Mouse (Mus musculus) C2C12 (cell line): Measurements from ENCODE around the gene Gtpbp1.

Source experiments
- CTCF ChIP-seq: IDR thresholded peaks from one replicate; pipeline ENCODE4 v1.5.1; 2011; ENCODE audit not compliant: control insufficient read depth, insufficient read depth, insufficient read length
- FOSL1 ChIP-seq: IDR thresholded peaks from one replicate; pipeline ENCODE4 v1.8.0; 2011; ENCODE audit warnings: mild to moderate bottlenecking, low read length; ENCODE audit not compliant: poor library complexity, insufficient read depth, severe bottlenecking
- MAX ChIP-seq: IDR thresholded peaks from one replicate; pipeline ENCODE4 v1.6.1; 2011; ENCODE audit warnings: mild to moderate bottlenecking, control low read depth
- MYOG ChIP-seq: IDR thresholded peaks from one replicate; pipeline ENCODE4 v1.6.1; 2011; ENCODE audit not compliant: control insufficient read depth, insufficient read length; ENCODE audit errors: extremely low read depth
- USF1 ChIP-seq: IDR thresholded peaks from one replicate; pipeline ENCODE4 v1.6.1; 2011; ENCODE audit warnings: low read depth, mild to moderate bottlenecking, control low read depth, moderate library complexity

DNA sequence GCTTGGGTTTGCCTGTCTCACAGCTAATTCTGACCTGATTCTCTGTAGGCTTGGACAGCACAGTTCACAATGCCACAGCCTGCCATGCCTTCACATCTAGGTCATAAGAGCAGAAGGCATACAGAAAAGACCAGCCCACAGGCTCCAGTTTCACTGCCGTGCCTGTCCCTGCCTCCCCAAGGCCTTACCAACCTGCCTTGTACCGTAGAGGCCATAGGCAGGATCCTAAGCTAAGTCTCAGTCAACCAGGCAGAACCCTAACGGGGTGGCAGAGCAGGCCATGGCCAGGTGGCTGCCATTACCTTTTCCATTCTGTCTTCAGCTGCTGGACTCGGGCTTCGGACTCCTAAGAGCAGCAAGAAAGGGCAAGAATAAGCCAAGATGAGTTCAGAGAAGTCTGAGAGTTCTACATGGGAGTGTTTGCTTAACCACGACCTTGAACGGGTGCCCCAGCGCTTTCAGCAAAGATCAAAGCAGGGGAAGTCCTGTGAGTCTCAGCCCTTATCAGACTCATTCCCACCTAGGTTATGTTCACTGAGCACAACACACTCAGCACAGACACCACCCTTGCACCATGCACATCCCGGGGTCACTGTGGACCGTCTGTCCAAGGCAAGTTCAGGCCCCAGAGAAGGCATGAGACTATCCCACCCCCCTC lies 38.2 kb downstream of the Gtpbp1 start:
- no peak for TF ChIP-seq MAX
- TF ChIP-seq CTCF: no peak
- no peak for TF ChIP-seq USF1
- TF ChIP-seq FOSL1: no peak
- TF ChIP-seq MYOG: no peak
